Mouse (Mus musculus) MEL (cell line): ENCODE measurements at regions not wholly inside any gene's neighbourhood (a gene's known extent, or its start where the extent isn't known, plus 50 kb on each side); places are given as distances from the start of the nearest gene placed in this dataset.

Experiments
- CHD1 ChIP-seq: IDR thresholded peaks from 2 replicates; pipeline ENCODE4 v1.6.1; 2012; ENCODE audit warnings: low read depth, mild to moderate bottlenecking, inconsistent platforms, low read length, improper control_type of control experiment
- CTCF ChIP-seq, 3 experiments: IDR thresholded peaks in 2 of 3; conservative IDR thresholded peaks in 1 of 3; 2 replicates each; pipeline ENCODE4 v1.5.1; 2011 to 2012; ENCODE audit warnings: low read length in 3 of 3, low read depth in 2 of 3, mild to moderate bottlenecking in 2 of 3, improper control_type of control experiment in 1 of 3, inconsistent platforms in 1 of 3, mixed read lengths in 1 of 3, moderate library complexity in 1 of 3; ENCODE audit not compliant: control insufficient read depth in 1 of 3, insufficient read depth in 1 of 3, poor library complexity in 1 of 3, severe bottlenecking in 1 of 3
- E2F4 ChIP-seq: IDR thresholded peaks from 2 replicates; pipeline ENCODE4 v1.6.1; 2011; ENCODE audit warnings: low read depth, low read length, improper control_type of control experiment, borderline replicate concordance
- EP300 ChIP-seq, 2 experiments: IDR thresholded peaks; 2 replicates each; pipeline ENCODE4 v1.6.1; 2011; ENCODE audit warnings: improper control_type of control experiment in 2 of 2, low read length in 2 of 2, low read depth in 1 of 2, mild to moderate bottlenecking in 1 of 2
- MAFK ChIP-seq: IDR thresholded peaks from 2 replicates; pipeline ENCODE4 v1.6.1; 2011; ENCODE audit warnings: low read depth, mild to moderate bottlenecking, low read length, improper control_type of control experiment, borderline replicate concordance
- POLR2A ChIP-seq, 2 experiments: IDR thresholded peaks; 2 replicates each; pipeline ENCODE4 v1.6.1; 2011 to 2012; ENCODE audit warnings: low read length in 2 of 2, mild to moderate bottlenecking in 2 of 2, control low read depth in 1 of 2, improper control_type of control experiment in 1 of 2, low read depth in 1 of 2, moderate library complexity in 1 of 2; ENCODE audit not compliant: control insufficient read depth in 1 of 2, insufficient read depth in 1 of 2, poor library complexity in 1 of 2
- POLR2AphosphoS2 ChIP-seq: IDR thresholded peaks from 2 replicates; pipeline ENCODE4 v1.6.1; 2011; ENCODE audit warnings: low read length, improper control_type of control experiment
- POLR2AphosphoS5 ChIP-seq: IDR thresholded peaks from 2 replicates; pipeline ENCODE4 v1.6.1; 2012; ENCODE audit warnings: low read depth, borderline replicate concordance, mild to moderate bottlenecking, inconsistent platforms, low read length, moderate library complexity, mixed read lengths

GRCm38 (mm10) chr5:44319626-44320025 is 93.2 kb upstream of the Tapt1 start:
- no peak for TF ChIP-seq EP300 (IDR thresholded peaks at IDR 0.05; ENCODE audit: low read depth in 1 of 2, low read length in 2 of 2)
- TF ChIP-seq POLR2AphosphoS5, result no peak
- TF ChIP-seq POLR2AphosphoS2, result no peak
- TF ChIP-seq CHD1, result no peak
- TF ChIP-seq MAFK, result peak; percentile 48; the same call in 1 of the 2 replicates
- no peak for TF ChIP-seq CTCF (IDR thresholded peaks at IDR 0.05 in 2 of 3, conservative IDR thresholded peaks at IDR 0.05 in 1 of 3; ENCODE audit: control insufficient read depth in 1 of 3, insufficient read depth in 1 of 3, low read depth in 2 of 3, low read length in 3 of 3, poor library complexity in 1 of 3, severe bottlenecking in 1 of 3)
- no peak for TF ChIP-seq POLR2A (IDR thresholded peaks at IDR 0.05; ENCODE audit: control insufficient read depth in 1 of 2, insufficient read depth in 1 of 2, low read depth in 1 of 2, low read length in 2 of 2, poor library complexity in 1 of 2)
- TF ChIP-seq E2F4, result no peak
